Mouse (Mus musculus) ES-Bruce4 (cell line): ENCODE results near the gene Klhdc8a.

Source experiments
- CTCF ChIP-seq: IDR thresholded peaks from one replicate; pipeline ENCODE4 v1.8.1; 2011; ENCODE audit warnings: low read depth, low read length
- POLR2A ChIP-seq: IDR thresholded peaks from one replicate; pipeline ENCODE4 v1.8.1; 2011; ENCODE audit warnings: low read length; ENCODE audit not compliant: insufficient read depth

DNA sequence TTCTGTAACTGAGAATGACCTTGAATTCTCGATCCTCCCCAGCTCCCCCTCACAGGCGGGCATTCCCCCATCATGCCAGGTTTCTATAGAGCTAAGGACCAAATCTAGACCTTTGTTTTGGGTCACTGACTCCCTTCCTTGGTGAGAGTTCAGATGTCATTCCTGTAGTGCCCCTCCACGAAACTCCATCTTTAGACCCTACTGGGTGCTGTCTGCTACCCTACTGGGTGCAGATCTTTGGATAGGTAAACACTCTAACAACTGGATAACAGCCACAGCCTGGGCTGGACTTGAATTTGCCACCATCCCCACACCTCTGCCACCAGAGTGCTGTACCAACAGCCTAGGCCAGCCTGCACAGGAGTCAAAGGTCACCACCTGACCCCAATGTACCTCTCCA lies 44.1 kb downstream of the Klhdc8a start:
- TF ChIP-seq CTCF (no peak), POLR2A (no peak)
